Mouse (Mus musculus): ENCODE data around the gene Efr3b.
A peak's percentile ranks its signal among the peaks of the same experiment; 100 is the strongest.

- peak; percentile 9; the same call in 1 of the 2 replicates for TF ChIP-seq CTCF (IDR thresholded peaks at IDR 0.05; ENCODE audit: extremely low read depth, insufficient read length, insufficient replicate concordance, low read depth, low read length)
- TF ChIP-seq POLR2A (IDR thresholded peaks at IDR 0.05; ENCODE audit: low read depth, low read length) = no peak
Observed at GRCm38 (mm10) chr12:3984446-3984845, 54.3 kb downstream of the Efr3b start.

Data from small intestine, adult 2 months (tissue).